Mouse (Mus musculus): ENCODE results near the gene Fam196a. TPM values are rescaled to one million over a fixed set of nuclear protein-coding genes. Genes with fewer than 3 reads are reported as not detected.
A peak's percentile ranks its signal among the peaks of the same experiment; 100 is the strongest.

Gene Fam196a
- total RNA-seq (2021) (not detected), polyA plus RNA-seq (2012; rRNA removed) (not detected in 2 replicates)
- long read RNA-seq: 0 reads

- Histone ChIP-seq H3K9ac (ENCODE audit: low read depth, low read length) (0 out of 2 replicates have a peak within 1 kb of the TSS, but pooled peaks have one; percentile 31), H3K79me2 (replicated peaks; ENCODE audit: control insufficient read depth, insufficient read depth, low read length) (no peaks in the 10 kb centered on the region), H3K4me1 (ENCODE audit: control insufficient read depth, insufficient read depth, low read length) (peaks cover 8% of the 10 kb centered on the region), H3K4me3 (peak within 1 kb of the TSS; percentile 37), H3K27me3 (ENCODE audit: control insufficient read depth, insufficient read depth, low read length) (no peaks in the 10 kb centered on the region), H3K36me3 (ENCODE audit: control insufficient read depth, insufficient read depth, low read length) (no peaks in the 10 kb centered on the region), H3K27ac (no peak within 1 kb of the TSS)
- TF ChIP-seq CTCF (IDR thresholded peaks at IDR 0.05): peak; percentile 25
- TF ChIP-seq POLR2A (IDR thresholded peaks at IDR 0.05; ENCODE audit: insufficient read depth, low read depth, low read length): no peak
- DNase-seq: peak; percentile 31 to 32
- 3% methylated on average over 57 of the region's 71 CpGs for WGBS
- intact Hi-C loops (cut with DNase I): no loop called here
Observed at GRCm38 (mm10) chr7:134937927-134938609, at the start of gene Fam196a. TSS of gene Fam196a (minus strand) at chr7:134938430.

- no peak for DNase-seq
- no peak overlapping the region for H3K9ac ChIP-seq (ENCODE audit: low read depth, low read length)
- no peak overlapping the region for H3K27ac ChIP-seq
- H3K4me3 ChIP-seq: no peak overlapping the region
- H3K4me1 ChIP-seq (ENCODE audit: control insufficient read depth, insufficient read depth, low read length): no peaks in the 10 kb centered on the region
- WGBS: 99% methylated on average over 2 of the region's 2 CpGs
- no peaks in the 10 kb centered on the region for H3K79me2 ChIP-seq (replicated peaks; ENCODE audit: control insufficient read depth, insufficient read depth, low read length)
- no peaks in the 10 kb centered on the region for H3K27me3 ChIP-seq (ENCODE audit: control insufficient read depth, insufficient read depth, low read length)
- TF ChIP-seq EP300 (IDR thresholded peaks at IDR 0.05; ENCODE audit: insufficient read depth, low read depth, low read length) (no peak), POLR2A (IDR thresholded peaks at IDR 0.05; ENCODE audit: insufficient read depth, low read depth, low read length) (no peak), CTCF (IDR thresholded peaks at IDR 0.05) (no peak)
- no peaks in the 10 kb centered on the region for H3K36me3 ChIP-seq (ENCODE audit: control insufficient read depth, insufficient read depth, low read length)
- intact Hi-C loops (cut with DNase I): no loop called here
Observed at GRCm38 (mm10) chr7:134961608-134962007, 23.4 kb upstream of the Fam196a start.

- Histone ChIP-seq H3K4me1 (ENCODE audit: control insufficient read depth, insufficient read depth, low read length) (no peaks in the 10 kb centered on the region), H3K27me3 (ENCODE audit: control insufficient read depth, insufficient read depth, low read length) (no peaks in the 10 kb centered on the region), H3K79me2 (replicated peaks; ENCODE audit: control insufficient read depth, insufficient read depth, low read length) (no peaks in the 10 kb centered on the region), H3K36me3 (ENCODE audit: control insufficient read depth, insufficient read depth, low read length) (no peaks in the 10 kb centered on the region), H3K4me3 (no peak overlapping the region), H3K9ac (ENCODE audit: low read depth, low read length) (no peak overlapping the region), H3K27ac (no peak overlapping the region)
- TF ChIP-seq CTCF (IDR thresholded peaks at IDR 0.05) (peak; percentile 73), EP300 (IDR thresholded peaks at IDR 0.05; ENCODE audit: insufficient read depth, low read depth, low read length) (no peak), POLR2A (IDR thresholded peaks at IDR 0.05; ENCODE audit: insufficient read depth, low read depth, low read length) (no peak)
- DNase-seq: no peak
- WGBS: 70% methylated on average over 4 of the region's 4 CpGs
- intact Hi-C loops (cut with DNase I): no loop called here
Observed at GRCm38 (mm10) chr7:134960871-134961270, 22.6 kb upstream of the Fam196a start.

GRCm38 (mm10) chr7:134959086-134959485, 20.9 kb upstream of the Fam196a start:
- Histone ChIP-seq H3K27ac (no peak overlapping the region), H3K27me3 (ENCODE audit: control insufficient read depth, insufficient read depth, low read length) (no peaks in the 10 kb centered on the region), H3K79me2 (replicated peaks; ENCODE audit: control insufficient read depth, insufficient read depth, low read length) (no peaks in the 10 kb centered on the region), H3K36me3 (ENCODE audit: control insufficient read depth, insufficient read depth, low read length) (no peaks in the 10 kb centered on the region), H3K4me1 (ENCODE audit: control insufficient read depth, insufficient read depth, low read length) (no peaks in the 10 kb centered on the region), H3K9ac (ENCODE audit: low read depth, low read length) (no peak overlapping the region), H3K4me3 (no peak overlapping the region)
- 82% methylated on average over 6 of the region's 6 CpGs for WGBS
- intact Hi-C loops (cut with DNase I): no loop called here
- TF ChIP-seq POLR2A (IDR thresholded peaks at IDR 0.05; ENCODE audit: insufficient read depth, low read depth, low read length) (no peak), CTCF (IDR thresholded peaks at IDR 0.05) (no peak), EP300 (IDR thresholded peaks at IDR 0.05; ENCODE audit: insufficient read depth, low read depth, low read length) (no peak)
- no peak for DNase-seq

- intact Hi-C loops (cut with DNase I): no loop called here
- no peak overlapping the region for H3K4me3 ChIP-seq
- H3K9ac ChIP-seq (ENCODE audit: low read depth, low read length): no peak overlapping the region
- H3K36me3 ChIP-seq (ENCODE audit: control insufficient read depth, insufficient read depth, low read length): no peaks in the 10 kb centered on the region
- 88% methylated on average over 7 of the region's 7 CpGs for WGBS
- H3K27me3 ChIP-seq (ENCODE audit: control insufficient read depth, insufficient read depth, low read length): no peaks in the 10 kb centered on the region
- TF ChIP-seq EP300 (IDR thresholded peaks at IDR 0.05; ENCODE audit: insufficient read depth, low read depth, low read length) (no peak), POLR2A (IDR thresholded peaks at IDR 0.05; ENCODE audit: insufficient read depth, low read depth, low read length) (no peak), CTCF (IDR thresholded peaks at IDR 0.05) (peak; percentile 46)
- H3K4me1 ChIP-seq (ENCODE audit: control insufficient read depth, insufficient read depth, low read length): peaks cover 11% of the 10 kb centered on the region; the same call in 1 of the 2 replicates
- no peaks in the 10 kb centered on the region; the same call in 1 of the 2 replicates for H3K79me2 ChIP-seq (replicated peaks; ENCODE audit: control insufficient read depth, insufficient read depth, low read length)
- no peak for DNase-seq
- no peak overlapping the region for H3K27ac ChIP-seq
Observed at GRCm38 (mm10) chr7:134945925-134946716, 7.9 kb upstream of the Fam196a start.

- no peak overlapping the region for H3K9ac ChIP-seq (ENCODE audit: low read depth, low read length)
- no peak overlapping the region for H3K27ac ChIP-seq
- H3K4me1 ChIP-seq (ENCODE audit: control insufficient read depth, insufficient read depth, low read length): peaks cover 11% of the 10 kb centered on the region; the same call in 1 of the 2 replicates
- H3K36me3 ChIP-seq (ENCODE audit: control insufficient read depth, insufficient read depth, low read length): no peaks in the 10 kb centered on the region
- no peak for DNase-seq
- intact Hi-C loops (cut with DNase I): no loop called here
- 53% methylated on average over 7 of the region's 7 CpGs for WGBS
- H3K4me3 ChIP-seq: no peak overlapping the region
- no peaks in the 10 kb centered on the region for H3K27me3 ChIP-seq (ENCODE audit: control insufficient read depth, insufficient read depth, low read length)
- no peaks in the 10 kb centered on the region; the same call in 1 of the 2 replicates for H3K79me2 ChIP-seq (replicated peaks; ENCODE audit: control insufficient read depth, insufficient read depth, low read length)
- no peak for TF ChIP-seq EP300 (IDR thresholded peaks at IDR 0.05; ENCODE audit: insufficient read depth, low read depth, low read length)
- no peak for TF ChIP-seq POLR2A (IDR thresholded peaks at IDR 0.05; ENCODE audit: insufficient read depth, low read depth, low read length)
- no peak for TF ChIP-seq CTCF (IDR thresholded peaks at IDR 0.05)
Observed at GRCm38 (mm10) chr7:134943701-134944100, 5.5 kb upstream of the Fam196a start.
